Mouse (Mus musculus) thymus, postnatal 4 days (tissue): Measurements from ENCODE around the gene Tdrd12.
"Not testable (repeated sequence)": the region's sequence is repeated elsewhere in the genome, so short reads cannot be mapped to it uniquely, and the experiment has no call there.

Source experiments
- DNase-seq: peaks from one replicate; pipeline ENCODE4 v3.0.0; 2021

Gene Tdrd12

GRCm38 (mm10) chr7:35555224-35556204 lies 18.0 kb upstream of the Tdrd12 start:
- DNase-seq: peak; percentile 91

GRCm38 (mm10) chr7:35554605-35555175 lies 17.1 kb upstream of the Tdrd12 start:
- DNase-seq: peak; percentile 56

- peak; percentile 76 for DNase-seq
Measured at GRCm38 (mm10) chr7:35553751-35554604, 16.4 kb upstream of the Tdrd12 start.

- peak; percentile 70 for DNase-seq
Measured at GRCm38 (mm10) chr7:35545881-35546280, 8.3 kb upstream of the Tdrd12 start.

GRCm38 (mm10) chr7:35535750-35536512 lies 1.6 kb downstream of the Tdrd12 start:
- no peak for DNase-seq

GRCm38 (mm10) chr7:35530544-35530943 lies 7.0 kb downstream of the Tdrd12 start:
- not testable (repeated sequence) for DNase-seq

GRCm38 (mm10) chr7:35530026-35530425 lies 7.5 kb downstream of the Tdrd12 start:
- DNase-seq: no peak

- DNase-seq: no peak
Measured at GRCm38 (mm10) chr7:35526795-35527194, 10.8 kb downstream of the Tdrd12 start.

- DNase-seq: peak; percentile 9
Measured at GRCm38 (mm10) chr7:35501995-35502394, 35.5 kb downstream of the Tdrd12 start.

- DNase-seq: no peak
Measured at GRCm38 (mm10) chr7:35497516-35497915, 40.0 kb downstream of the Tdrd12 start.

- no peak for DNase-seq
Measured at GRCm38 (mm10) chr7:35491005-35491404, 46.5 kb downstream of the Tdrd12 start.

- DNase-seq: no peak
Measured at GRCm38 (mm10) chr7:35490186-35490585, 47.4 kb downstream of the Tdrd12 start.

- DNase-seq: no peak
Measured at GRCm38 (mm10) chr7:35486553-35486952, 51.0 kb downstream of the Tdrd12 start.

GRCm38 (mm10) chr7:35485126-35485525 lies 52.4 kb downstream of the Tdrd12 start:
- no peak for DNase-seq

- DNase-seq: no peak
Measured at GRCm38 (mm10) chr7:35476457-35476856, 61.1 kb downstream of the Tdrd12 start.

GRCm38 (mm10) chr7:35470794-35471193 lies 66.8 kb downstream of the Tdrd12 start:
- no peak for DNase-seq

GRCm38 (mm10) chr7:35467856-35468255 lies 69.7 kb downstream of the Tdrd12 start:
- DNase-seq: no peak

- no peak for DNase-seq
Measured at GRCm38 (mm10) chr7:35465027-35465426, 72.5 kb downstream of the Tdrd12 start.

- no peak for DNase-seq
Measured at GRCm38 (mm10) chr7:35460971-35461370, 76.6 kb downstream of the Tdrd12 start.

- DNase-seq: no peak
Measured at GRCm38 (mm10) chr7:35456091-35456814, 81.3 kb downstream of the Tdrd12 start.

- no peak for DNase-seq
Measured at GRCm38 (mm10) chr7:35448867-35449266, 88.7 kb downstream of the Tdrd12 start.
